Mouse (Mus musculus): ENCODE results near the gene Bicd2. TPM values are rescaled to one million over a fixed set of nuclear protein-coding genes. Genes with fewer than 3 reads are reported as not detected.

Bicd2 gene
- polyA plus RNA-seq, 1 experiment from 2014 or later, result 32.1 TPM

DNA sequence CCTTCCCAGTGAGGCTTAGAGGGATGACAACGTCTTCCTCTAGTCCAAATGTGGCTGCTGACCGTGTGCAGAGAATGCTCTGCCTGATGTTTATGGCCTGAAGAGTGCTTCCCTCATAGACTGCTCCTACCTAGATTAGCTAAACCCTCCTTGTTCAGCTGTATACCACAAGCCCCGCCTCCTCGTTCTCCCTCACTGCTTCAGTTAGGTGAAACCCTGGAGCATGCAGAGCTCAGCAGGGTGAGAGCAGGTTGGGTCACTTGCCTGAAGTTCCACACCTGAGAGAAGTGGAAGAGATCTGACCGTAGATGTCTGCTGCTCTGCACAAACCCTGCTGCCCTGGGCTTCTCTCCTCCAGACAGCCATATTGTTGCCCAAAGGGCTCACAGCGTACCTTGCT lies 33.3 kb downstream of the Bicd2 start:
- no peaks in the 10 kb centered on the region for H3K27me3 ChIP-seq (ENCODE audit: control insufficient read depth, insufficient read depth, low read depth, low read length)
- 58% methylated on average over 6 of the region's 6 CpGs for WGBS
- no peak overlapping the region for H3K4me2 ChIP-seq (ENCODE audit: low read depth, low read length)
- ATAC-seq (ENCODE audit: low read depth), result no peak
- H3K9ac ChIP-seq (ENCODE audit: low read length), result no peak overlapping the region
- no peak overlapping the region for H3K27ac ChIP-seq (ENCODE audit: low read length)
- H3K4me1 ChIP-seq (replicated peaks; ENCODE audit: control insufficient read depth, insufficient read depth, low read length), result peaks cover 16% of the 10 kb centered on the region
- H3K9me3 ChIP-seq (ENCODE audit: control insufficient read depth, low read length), result no peaks in the 10 kb centered on the region
- no peak overlapping the region for H3K4me3 ChIP-seq (ENCODE audit: low read length)
- H3K36me3 ChIP-seq (ENCODE audit: control insufficient read depth, insufficient read depth, low read length), result peaks cover 27% of the 10 kb centered on the region

DNA sequence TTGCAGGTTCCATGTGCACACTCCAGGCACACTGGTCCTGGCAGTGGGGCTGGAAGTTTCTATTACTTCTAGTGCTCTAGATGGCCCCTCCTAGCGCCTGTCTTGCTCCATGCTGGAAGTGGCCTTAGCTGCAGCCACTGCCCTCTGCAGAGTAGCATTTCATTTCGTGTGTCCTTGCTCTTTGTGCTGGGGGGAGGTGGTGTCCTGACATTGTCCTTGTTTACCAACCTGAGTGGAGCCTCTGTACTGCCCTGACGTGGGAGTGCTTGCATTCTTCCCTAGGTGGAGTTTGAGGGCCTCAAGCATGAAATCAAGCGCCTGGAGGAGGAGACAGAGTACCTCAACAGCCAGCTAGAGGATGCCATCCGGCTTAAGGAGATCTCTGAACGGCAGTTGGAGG lies 36.2 kb downstream of the Bicd2 start:
- 66% methylated on average over 6 of the region's 6 CpGs for WGBS
- H3K36me3 ChIP-seq (ENCODE audit: control insufficient read depth, insufficient read depth, low read length), result peaks cover 42% of the 10 kb centered on the region

GRCm38 (mm10) chr13:49379301-49379700 lies 37.9 kb downstream of the Bicd2 start:
- Histone ChIP-seq H3K4me3 (ENCODE audit: low read length) (no peak overlapping the region), H3K36me3 (ENCODE audit: control insufficient read depth, insufficient read depth, low read length) (peaks cover 57% of the 10 kb centered on the region), H3K27ac (ENCODE audit: low read length) (no peak overlapping the region), H3K27me3 (ENCODE audit: control insufficient read depth, insufficient read depth, low read depth, low read length) (no peaks in the 10 kb centered on the region), H3K4me1 (replicated peaks; ENCODE audit: control insufficient read depth, insufficient read depth, low read length) (no peaks in the 10 kb centered on the region), H3K9ac (ENCODE audit: low read length) (no peak overlapping the region), H3K9me3 (ENCODE audit: control insufficient read depth, low read length) (no peaks in the 10 kb centered on the region), H3K4me2 (ENCODE audit: low read depth, low read length) (no peak overlapping the region)
- no peak for ATAC-seq (ENCODE audit: low read depth)
- 93% methylated on average over 20 of the region's 20 CpGs for WGBS

More for the DNA sequence above, 36.2 kb downstream of the Bicd2 start:
- Histone ChIP-seq H3K9ac (ENCODE audit: low read length) (no peak overlapping the region), H3K4me3 (ENCODE audit: low read length) (no peak overlapping the region), H3K27ac (ENCODE audit: low read length) (no peak overlapping the region), H3K4me2 (ENCODE audit: low read depth, low read length) (no peak overlapping the region), H3K27me3 (ENCODE audit: control insufficient read depth, insufficient read depth, low read depth, low read length) (no peaks in the 10 kb centered on the region), H3K4me1 (replicated peaks; ENCODE audit: control insufficient read depth, insufficient read depth, low read length) (no peaks in the 10 kb centered on the region; the same call in 1 of the 2 replicates), H3K9me3 (ENCODE audit: control insufficient read depth, low read length) (no peaks in the 10 kb centered on the region)
- ATAC-seq (ENCODE audit: low read depth), result no peak

DNA sequence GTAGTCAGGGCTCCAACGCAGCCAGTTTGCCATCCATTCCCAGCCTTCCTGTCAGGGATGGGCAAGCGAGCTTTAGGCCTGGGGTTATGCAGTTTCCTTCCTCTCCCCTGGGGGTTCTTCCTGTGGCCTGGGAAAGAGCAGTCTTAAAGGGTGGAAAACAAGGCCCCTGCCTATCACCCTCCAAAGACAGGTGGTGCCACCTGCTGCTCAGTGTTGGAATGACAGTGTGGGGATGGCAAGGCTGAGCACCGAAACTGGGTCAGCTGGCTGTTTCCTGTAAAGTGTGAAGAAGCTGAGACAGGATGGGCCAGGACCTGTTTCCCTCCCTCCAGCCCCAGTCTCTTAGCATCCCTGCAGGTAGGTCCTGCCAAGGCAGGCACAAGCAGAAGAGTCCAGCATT lies 39.8 kb downstream of the Bicd2 start:
- ATAC-seq (ENCODE audit: low read depth), result peak; percentile 76
- H3K4me1 ChIP-seq (replicated peaks; ENCODE audit: control insufficient read depth, insufficient read depth, low read length), result no peaks in the 10 kb centered on the region
- 24% methylated on average over 3 of the region's 3 CpGs for WGBS
- no peaks in the 10 kb centered on the region for H3K9me3 ChIP-seq (ENCODE audit: control insufficient read depth, low read length)
- no peak overlapping the region for H3K27ac ChIP-seq (ENCODE audit: low read length)
- H3K9ac ChIP-seq (ENCODE audit: low read length), result no peak overlapping the region
- H3K36me3 ChIP-seq (ENCODE audit: control insufficient read depth, insufficient read depth, low read length), result peaks cover 62% of the 10 kb centered on the region
- no peak overlapping the region for H3K4me2 ChIP-seq (ENCODE audit: low read depth, low read length)
- H3K4me3 ChIP-seq (ENCODE audit: low read length), result no peak overlapping the region
- no peaks in the 10 kb centered on the region for H3K27me3 ChIP-seq (ENCODE audit: control insufficient read depth, insufficient read depth, low read depth, low read length)

GRCm38 (mm10) chr13:49382997-49383396 lies 41.6 kb downstream of the Bicd2 start:
- no peak overlapping the region for H3K9ac ChIP-seq (ENCODE audit: low read length)
- peaks cover 55% of the 10 kb centered on the region for H3K36me3 ChIP-seq (ENCODE audit: control insufficient read depth, insufficient read depth, low read length)
- no peaks in the 10 kb centered on the region for H3K4me1 ChIP-seq (replicated peaks; ENCODE audit: control insufficient read depth, insufficient read depth, low read length)
- H3K27ac ChIP-seq (ENCODE audit: low read length), result no peak overlapping the region
- 84% methylated on average over 23 of the region's 23 CpGs for WGBS
- no peak overlapping the region for H3K4me3 ChIP-seq (ENCODE audit: low read length)
- no peaks in the 10 kb centered on the region for H3K9me3 ChIP-seq (ENCODE audit: control insufficient read depth, low read length)
- H3K4me2 ChIP-seq (ENCODE audit: low read depth, low read length), result no peak overlapping the region
- no peaks in the 10 kb centered on the region for H3K27me3 ChIP-seq (ENCODE audit: control insufficient read depth, insufficient read depth, low read depth, low read length)
- no peak for ATAC-seq (ENCODE audit: low read depth)

GRCm38 (mm10) chr13:49384751-49385463 lies 43.5 kb downstream of the Bicd2 start:
- Histone ChIP-seq H3K9me3 (ENCODE audit: control insufficient read depth, low read length) (no peaks in the 10 kb centered on the region), H3K27ac (ENCODE audit: low read length) (peak overlapping the region; percentile 25; the same call in 1 of the 2 replicates), H3K4me3 (ENCODE audit: low read length) (no peak overlapping the region), H3K36me3 (ENCODE audit: control insufficient read depth, insufficient read depth, low read length) (peaks cover 46% of the 10 kb centered on the region), H3K9ac (ENCODE audit: low read length) (no peak overlapping the region), H3K27me3 (ENCODE audit: control insufficient read depth, insufficient read depth, low read depth, low read length) (no peaks in the 10 kb centered on the region), H3K4me1 (replicated peaks; ENCODE audit: control insufficient read depth, insufficient read depth, low read length) (no peaks in the 10 kb centered on the region), H3K4me2 (ENCODE audit: low read depth, low read length) (no peak overlapping the region)
- WGBS, result 67% methylated on average over 16 of the region's 16 CpGs
- ATAC-seq (ENCODE audit: low read depth), result peak; percentile 30; the same call in 1 of the 2 replicates

GRCm38 (mm10) chr13:49391374-49391773 lies 50.0 kb downstream of the Bicd2 start:
- Histone ChIP-seq H3K9ac (ENCODE audit: low read length) (no peak overlapping the region), H3K27me3 (ENCODE audit: control insufficient read depth, insufficient read depth, low read depth, low read length) (no peaks in the 10 kb centered on the region), H3K4me1 (replicated peaks; ENCODE audit: control insufficient read depth, insufficient read depth, low read length) (no peaks in the 10 kb centered on the region), H3K36me3 (ENCODE audit: control insufficient read depth, insufficient read depth, low read length) (peaks cover 5% of the 10 kb centered on the region; the same call in 1 of the 2 replicates), H3K9me3 (ENCODE audit: control insufficient read depth, low read length) (no peaks in the 10 kb centered on the region; the same call in 1 of the 2 replicates), H3K27ac (ENCODE audit: low read length) (no peak overlapping the region), H3K4me3 (ENCODE audit: low read length) (no peak overlapping the region), H3K4me2 (ENCODE audit: low read depth, low read length) (no peak overlapping the region)
- WGBS, result 91% methylated on average over 2 of the region's 2 CpGs
- ATAC-seq (ENCODE audit: low read depth), result no peak

- no peak overlapping the region for H3K4me2 ChIP-seq (ENCODE audit: low read depth, low read length)
- no peaks in the 10 kb centered on the region for H3K27me3 ChIP-seq (ENCODE audit: control insufficient read depth, insufficient read depth, low read depth, low read length)
- H3K27ac ChIP-seq (ENCODE audit: low read length), result no peak overlapping the region
- no peaks in the 10 kb centered on the region; the same call in 1 of the 2 replicates for H3K9me3 ChIP-seq (ENCODE audit: control insufficient read depth, low read length)
- 50% methylated on average over 1 of the region's 1 CpGs for WGBS
- no peak overlapping the region for H3K4me3 ChIP-seq (ENCODE audit: low read length)
- H3K36me3 ChIP-seq (ENCODE audit: control insufficient read depth, insufficient read depth, low read length), result no peaks in the 10 kb centered on the region
- H3K4me1 ChIP-seq (replicated peaks; ENCODE audit: control insufficient read depth, insufficient read depth, low read length), result no peaks in the 10 kb centered on the region
- H3K9ac ChIP-seq (ENCODE audit: low read length), result no peak overlapping the region
- no peak for ATAC-seq (ENCODE audit: low read depth)
Observed at GRCm38 (mm10) chr13:49393579-49393978, 52.2 kb downstream of the Bicd2 start.

- H3K4me1 ChIP-seq (replicated peaks; ENCODE audit: control insufficient read depth, insufficient read depth, low read length), result no peaks in the 10 kb centered on the region
- no peak overlapping the region for H3K27ac ChIP-seq (ENCODE audit: low read length)
- no peaks in the 10 kb centered on the region for H3K27me3 ChIP-seq (ENCODE audit: control insufficient read depth, insufficient read depth, low read depth, low read length)
- H3K4me2 ChIP-seq (ENCODE audit: low read depth, low read length), result no peak overlapping the region
- H3K36me3 ChIP-seq (ENCODE audit: control insufficient read depth, insufficient read depth, low read length), result no peaks in the 10 kb centered on the region
- 81% methylated on average over 3 of the region's 3 CpGs for WGBS
- H3K9ac ChIP-seq (ENCODE audit: low read length), result no peak overlapping the region
- H3K4me3 ChIP-seq (ENCODE audit: low read length), result no peak overlapping the region
- H3K9me3 ChIP-seq (ENCODE audit: control insufficient read depth, low read length), result no peaks in the 10 kb centered on the region; the same call in 1 of the 2 replicates
- ATAC-seq (ENCODE audit: low read depth), result no peak
Observed at GRCm38 (mm10) chr13:49394886-49395447, 53.6 kb downstream of the Bicd2 start.

All from lung, embryonic 16.5 days (tissue).